Mouse (Mus musculus) kidney, adult 2 months (tissue): ENCODE data around the gene Lrrfip2. TPM values are rescaled to one million over a fixed set of nuclear protein-coding genes. Genes with fewer than 3 reads are reported as not detected.
A peak's percentile ranks its signal among the peaks of the same experiment; 100 is the strongest.

Experiments used
- DNase-seq: peaks from one replicate; pipeline ENCODE4 v3.0.0; 2021
- H3K27ac ChIP-seq: fragments of 200-500 bp; 2 replicates; pipeline ENCODE4 v1.5.1; 2012; ENCODE audit warnings: low read depth, low read length, control low read depth, inconsistent platforms; ENCODE audit not compliant: insufficient read depth
- H3K27me3 ChIP-seq: fragments of 200-500 bp; replicated peaks from 2 replicates; pipeline ENCODE4 v1.6.1; 2012; ENCODE audit warnings: mild to moderate bottlenecking, moderate library complexity, low read length, inconsistent platforms; ENCODE audit not compliant: control insufficient read depth, insufficient read depth
- H3K36me3 ChIP-seq: fragments of 200-500 bp; 2 replicates; pipeline ENCODE4 v1.6.1; 2012; ENCODE audit warnings: mild to moderate bottlenecking, moderate library complexity, low read length, inconsistent platforms; ENCODE audit not compliant: control insufficient read depth, insufficient read depth
- H3K4me1 ChIP-seq: fragments of 200-500 bp; 2 replicates; pipeline ENCODE4 v1.6.1; 2011; ENCODE audit warnings: low read length; ENCODE audit not compliant: control insufficient read depth, insufficient read depth
- H3K4me3 ChIP-seq: fragments of 200-500 bp; 2 replicates; pipeline ENCODE4 v1.5.1; 2011; ENCODE audit warnings: mild to moderate bottlenecking, low read depth, low read length, control low read depth; ENCODE audit not compliant: insufficient read depth
- CTCF ChIP-seq: fragments of 200-500 bp; conservative IDR thresholded peaks from 2 replicates; pipeline ENCODE4 v1.5.1; 2011; ENCODE audit warnings: low read depth, mild to moderate bottlenecking, control low read depth, low read length, moderate library complexity, mixed read lengths; ENCODE audit not compliant: insufficient read depth, insufficient read length
- POLR2A ChIP-seq: fragments of 200-500 bp; IDR thresholded peaks from one replicate; pipeline ENCODE4 v1.6.1; 2011; ENCODE audit warnings: low read depth, low read length, control low read depth
- WGBS: fragments of 180-500 bp; shearing (Covaris S2); methylation state at CpG from one replicate; pipeline ENCODE4 v1.1.7; 2018; 5-methylcytosine and 5-hydroxymethylcytosine counted together
- polyA plus RNA-seq: library from polyadenylated mRNA; depleted of rRNA; stranded (reverse); fragments of >200 nt; gene quantifications from 2 replicates; pipeline ENCODE4 v1.2.3, GENCODE M21; 2012

Lrrfip2 gene
- polyA plus RNA-seq, 1 experiment: 12.7 TPM

- TF ChIP-seq CTCF (no peak), POLR2A (no peak)
- H3K27ac ChIP-seq: no peak overlapping the region
- no peaks in the 10 kb centered on the region for H3K27me3 ChIP-seq
- H3K4me1 ChIP-seq: no peaks in the 10 kb centered on the region
- peaks cover 3% of the 10 kb centered on the region; the same call in 1 of the 2 replicates for H3K36me3 ChIP-seq
- peak; percentile 36 for DNase-seq
- no peak overlapping the region for H3K4me3 ChIP-seq
- WGBS: 68% methylated on average over 7 of the region's 7 CpGs
These were observed 71.3 kb downstream of the Lrrfip2 start for GRCm38 (mm10) chr9:111188731-111189130.

GRCm38 (mm10) chr9:111193211-111193610 is 75.8 kb downstream of the Lrrfip2 start:
- Histone ChIP-seq H3K4me1 (no peaks in the 10 kb centered on the region), H3K27me3 (no peaks in the 10 kb centered on the region), H3K36me3 (peaks cover 3% of the 10 kb centered on the region; the same call in 1 of the 2 replicates), H3K4me3 (no peak overlapping the region), H3K27ac (no peak overlapping the region)
- DNase-seq: no peak
- 96% methylated on average over 2 of the region's 2 CpGs for WGBS
- TF ChIP-seq CTCF (no peak), POLR2A (no peak)

- no peak for DNase-seq
- Histone ChIP-seq H3K4me1 (no peaks in the 10 kb centered on the region), H3K27ac (no peak overlapping the region), H3K36me3 (peaks cover 3% of the 10 kb centered on the region; the same call in 1 of the 2 replicates), H3K27me3 (no peaks in the 10 kb centered on the region), H3K4me3 (no peak overlapping the region)
- TF ChIP-seq CTCF (no peak), POLR2A (no peak)
- WGBS: 98% methylated on average over 3 of the region's 3 CpGs
These were observed 79.7 kb downstream of the Lrrfip2 start for GRCm38 (mm10) chr9:111197116-111197515.

GRCm38 (mm10) chr9:111197712-111198111 is 80.3 kb downstream of the Lrrfip2 start:
- Histone ChIP-seq H3K36me3 (peaks cover 3% of the 10 kb centered on the region; the same call in 1 of the 2 replicates), H3K27ac (no peak overlapping the region), H3K4me3 (no peak overlapping the region), H3K4me1 (no peaks in the 10 kb centered on the region), H3K27me3 (no peaks in the 10 kb centered on the region)
- no peak for DNase-seq
- no peak for TF ChIP-seq POLR2A
- TF ChIP-seq CTCF: no peak
- WGBS: 94% methylated on average over 4 of the region's 4 CpGs

GRCm38 (mm10) chr9:111198332-111198731 is 80.9 kb downstream of the Lrrfip2 start:
- Histone ChIP-seq H3K36me3 (peaks cover 1% of the 10 kb centered on the region; the same call in 1 of the 2 replicates), H3K27ac (no peak overlapping the region), H3K4me1 (no peaks in the 10 kb centered on the region), H3K27me3 (no peaks in the 10 kb centered on the region), H3K4me3 (no peak overlapping the region)
- no peak for DNase-seq
- 71% methylated on average over 1 of the region's 1 CpGs for WGBS
- TF ChIP-seq POLR2A: no peak
- TF ChIP-seq CTCF: no peak

GRCm38 (mm10) chr9:111200208-111200607 is 82.8 kb downstream of the Lrrfip2 start:
- Histone ChIP-seq H3K27me3 (no peaks in the 10 kb centered on the region), H3K4me3 (no peak overlapping the region), H3K27ac (no peak overlapping the region), H3K36me3 (peaks cover 1% of the 10 kb centered on the region; the same call in 1 of the 2 replicates), H3K4me1 (no peaks in the 10 kb centered on the region)
- no peak for TF ChIP-seq CTCF
- no peak for TF ChIP-seq POLR2A
- DNase-seq: no peak

- DNase-seq: peak; percentile 42
- no peak overlapping the region for H3K4me3 ChIP-seq
- 0 out of 2 replicates have a peak, but pooled peaks cover 1% of the 10 kb centered on the region for H3K36me3 ChIP-seq
- WGBS: 41% methylated on average over 9 of the region's 9 CpGs
- 0 out of 2 replicates have a peak, but pooled peaks cover 3% of the 10 kb centered on the region for H3K4me1 ChIP-seq
- no peaks in the 10 kb centered on the region for H3K27me3 ChIP-seq
- peak overlapping the region; percentile 1; the same call in 1 of the 2 replicates for H3K27ac ChIP-seq
- TF ChIP-seq CTCF: no peak
- TF ChIP-seq POLR2A: no peak
These were observed 87.4 kb downstream of the Lrrfip2 start for GRCm38 (mm10) chr9:111204601-111205375.
